Mouse (Mus musculus): ENCODE measurements around the gene Plxnd1.

Plxnd1 gene

GRCm38 (mm10) chr6:115982889-115983288 lies 11.9 kb downstream of the Plxnd1 start:
- no peak for DNase-seq (ENCODE audit: low read depth, low spot score)

GRCm38 (mm10) chr6:115978596-115978995 lies 16.2 kb downstream of the Plxnd1 start:
- no peak for DNase-seq (ENCODE audit: low read depth, low spot score)

- DNase-seq (ENCODE audit: low read depth, low spot score) = no peak
Observed at GRCm38 (mm10) chr6:115977810-115978209, 17.0 kb downstream of the Plxnd1 start.

DNA sequence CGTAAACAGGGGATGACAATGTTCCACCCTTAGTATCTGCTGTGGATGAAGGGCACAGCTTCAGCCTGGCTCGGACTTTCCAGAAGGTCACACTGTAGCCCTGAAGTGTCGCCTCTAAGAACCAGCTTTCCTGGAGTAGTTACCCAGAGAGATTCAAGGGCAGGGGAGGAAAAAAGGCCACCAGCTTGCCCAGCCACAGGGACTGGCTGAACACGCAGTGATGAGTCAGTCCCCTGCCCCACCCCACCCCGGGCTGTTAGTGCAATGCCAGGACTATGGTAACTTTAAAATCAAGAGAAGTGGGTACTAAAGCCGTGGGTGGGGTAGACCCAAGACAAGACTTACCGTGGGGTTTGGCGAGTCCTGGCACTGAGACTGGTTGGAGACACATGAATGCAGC lies 19.2 kb downstream of the Plxnd1 start:
- no peak for DNase-seq (ENCODE audit: low read depth, low spot score)

DNA sequence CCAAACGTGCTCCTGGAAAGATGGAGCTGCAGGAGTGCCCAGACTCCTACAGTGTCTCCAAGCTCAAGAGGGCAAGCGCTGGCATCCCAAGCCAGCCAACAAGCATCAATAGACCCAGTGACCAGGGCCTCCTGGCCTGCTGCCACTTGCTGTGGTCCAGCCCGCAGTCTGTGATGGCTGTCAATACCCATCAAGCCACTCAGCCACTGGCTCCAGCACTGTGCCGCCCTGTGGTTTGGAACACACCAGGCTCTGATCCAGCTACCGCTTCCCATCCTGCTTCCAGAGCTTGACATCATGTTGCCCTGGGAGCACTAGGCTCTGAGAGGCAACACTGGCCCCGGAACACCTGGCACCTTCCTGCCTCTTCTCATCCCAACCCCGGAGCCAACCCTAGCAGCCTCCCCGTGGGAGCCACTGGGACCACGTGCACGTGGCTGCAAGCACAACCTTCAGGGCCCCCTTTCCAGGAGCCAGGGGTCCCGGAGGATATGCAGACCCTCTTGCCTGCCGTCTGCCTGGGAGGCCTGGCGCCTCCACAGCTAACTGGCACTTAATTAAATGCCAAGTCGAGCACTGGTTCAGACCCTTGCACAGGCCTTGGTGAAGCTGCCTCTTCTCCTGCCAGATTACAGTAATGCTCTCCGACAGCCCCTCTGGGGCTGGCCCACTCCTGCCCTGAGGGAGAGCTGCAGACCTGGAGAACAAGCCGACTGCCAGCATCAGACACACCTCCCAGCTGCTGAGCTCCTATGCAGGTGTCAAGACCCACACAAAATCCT lies 20.7 kb downstream of the Plxnd1 start:
- DNase-seq (ENCODE audit: low read depth, low spot score) = no peak

DNA sequence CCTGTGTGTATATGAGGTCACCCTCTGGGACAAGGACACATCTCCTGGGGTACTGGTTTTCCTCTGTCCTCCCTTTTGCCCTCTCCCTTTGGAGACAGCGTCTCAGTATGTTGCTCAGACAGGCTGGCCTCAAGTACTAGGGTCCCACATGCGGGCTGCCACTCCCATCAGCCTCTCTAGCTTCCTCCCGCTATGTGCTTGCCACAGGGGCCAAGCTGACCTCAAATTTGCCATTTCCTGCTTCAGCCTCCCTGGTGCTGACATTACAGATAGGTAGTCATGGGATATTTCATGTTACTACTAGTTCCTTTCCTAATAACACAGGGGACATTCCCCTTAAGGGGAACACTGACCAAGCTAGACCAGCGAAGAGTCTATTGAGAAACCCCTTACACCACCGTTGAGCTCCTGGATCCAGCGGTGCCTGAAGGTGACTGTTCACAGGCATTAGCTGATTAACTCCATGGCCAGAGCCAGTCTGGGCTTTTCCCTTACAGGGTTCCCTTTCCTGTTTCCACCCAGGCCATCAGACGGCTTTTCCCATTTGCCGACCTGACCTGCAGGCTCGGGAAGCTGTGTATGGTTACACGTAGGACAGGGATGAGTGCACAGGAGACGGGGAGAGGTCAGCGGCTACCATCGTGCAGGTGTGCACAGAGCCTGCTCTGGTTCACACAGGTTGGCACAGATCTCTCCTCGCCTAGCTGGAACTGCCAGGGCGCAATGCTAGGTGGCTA lies 21.5 kb downstream of the Plxnd1 start:
- DNase-seq (ENCODE audit: low read depth, low spot score) = no peak

- DNase-seq (ENCODE audit: low read depth, low spot score) = no peak
Observed at GRCm38 (mm10) chr6:115972083-115972764, 22.6 kb downstream of the Plxnd1 start.

DNA sequence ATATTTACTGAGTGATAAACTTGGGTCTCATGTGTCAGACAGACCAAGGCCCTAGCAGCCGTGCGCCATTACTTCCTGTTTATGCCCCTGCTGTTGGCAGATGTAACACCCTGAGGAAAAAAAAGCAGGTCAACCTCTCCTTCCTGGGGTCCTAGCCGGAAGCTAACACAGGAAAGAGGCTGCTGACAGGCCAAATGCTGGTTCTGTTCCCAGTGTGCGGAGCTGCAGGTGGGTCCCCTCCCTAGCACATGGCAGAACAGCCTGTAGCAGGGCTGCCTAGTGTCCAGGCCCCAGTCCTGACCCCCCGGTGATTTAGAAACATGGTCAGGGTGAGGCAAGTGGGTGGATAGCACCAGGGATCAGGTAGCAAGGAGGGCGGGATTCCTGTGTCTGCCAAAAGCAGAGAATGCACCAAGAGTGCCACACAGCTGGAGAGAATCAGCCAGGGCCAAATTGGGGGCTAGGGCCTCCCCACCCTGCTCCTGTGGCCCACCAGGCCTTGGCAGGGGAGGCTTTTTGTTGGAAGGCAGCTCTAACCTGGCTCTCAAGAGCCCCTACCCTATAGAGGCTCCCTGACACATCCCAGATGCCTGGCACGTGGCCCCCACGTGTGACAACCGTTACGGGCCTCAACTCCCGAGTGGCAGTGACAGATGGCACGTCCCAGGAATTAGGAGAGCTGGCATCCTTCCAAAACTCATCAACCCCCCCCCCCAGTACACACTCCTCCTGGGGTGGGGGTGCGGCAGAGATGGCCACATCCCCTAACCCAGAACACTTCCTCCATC lies 23.3 kb downstream of the Plxnd1 start:
- no peak for DNase-seq (ENCODE audit: low read depth, low spot score)

GRCm38 (mm10) chr6:115969952-115970351 lies 24.9 kb downstream of the Plxnd1 start:
- no peak for DNase-seq (ENCODE audit: low read depth, low spot score)

- no peak for DNase-seq (ENCODE audit: low read depth, low spot score)
Observed at GRCm38 (mm10) chr6:115969103-115969502, 25.7 kb downstream of the Plxnd1 start.

- DNase-seq (ENCODE audit: low read depth, low spot score) = no peak
Observed at GRCm38 (mm10) chr6:115968700-115969099, 26.1 kb downstream of the Plxnd1 start.

GRCm38 (mm10) chr6:115968086-115968485 lies 26.7 kb downstream of the Plxnd1 start:
- no peak for DNase-seq (ENCODE audit: low read depth, low spot score)

GRCm38 (mm10) chr6:115967291-115967880 lies 27.4 kb downstream of the Plxnd1 start:
- no peak for DNase-seq (ENCODE audit: low read depth, low spot score)

DNA sequence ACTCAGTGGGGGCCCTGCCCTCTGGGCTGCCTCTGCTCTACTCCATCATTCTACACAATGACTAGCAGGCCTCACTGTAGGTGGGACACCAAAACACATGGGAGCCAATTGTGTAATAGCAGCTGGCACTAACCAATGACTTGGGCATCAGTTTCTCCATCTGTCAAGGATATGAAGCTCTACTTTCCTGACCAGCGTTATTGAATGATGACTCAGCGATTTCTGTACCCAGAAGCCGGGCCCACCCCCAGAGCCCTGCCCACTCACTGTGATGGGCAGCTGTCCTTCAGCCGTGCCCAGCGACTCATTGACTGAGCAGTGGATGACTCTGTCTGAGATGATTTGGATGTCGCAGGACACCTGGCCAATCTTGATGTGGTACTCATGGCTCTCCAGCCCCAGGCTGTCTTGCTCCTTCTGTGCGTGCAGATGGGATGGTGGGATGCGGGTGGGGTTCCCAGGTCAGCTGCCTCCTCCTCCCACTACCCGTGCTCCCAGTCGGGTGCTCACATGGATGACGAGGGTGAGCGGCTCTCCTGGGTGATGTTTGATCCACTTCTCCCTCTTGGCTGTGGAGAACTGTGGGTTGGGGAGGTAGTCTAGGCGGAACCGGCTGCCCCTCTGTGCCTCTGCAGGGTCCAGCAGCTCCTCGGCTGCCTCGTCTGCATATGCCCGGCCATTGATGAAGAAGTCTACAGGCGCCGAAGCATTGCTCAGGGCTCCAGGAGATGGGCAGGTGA lies 28.4 kb downstream of the Plxnd1 start:
- no peak for DNase-seq (ENCODE audit: low read depth, low spot score)

- DNase-seq (ENCODE audit: low read depth, low spot score) = no peak
Observed at GRCm38 (mm10) chr6:115963656-115964055, 31.1 kb downstream of the Plxnd1 start.

- no peak for DNase-seq (ENCODE audit: low read depth, low spot score)
Observed at GRCm38 (mm10) chr6:115962439-115963085, 32.2 kb downstream of the Plxnd1 start.

DNA sequence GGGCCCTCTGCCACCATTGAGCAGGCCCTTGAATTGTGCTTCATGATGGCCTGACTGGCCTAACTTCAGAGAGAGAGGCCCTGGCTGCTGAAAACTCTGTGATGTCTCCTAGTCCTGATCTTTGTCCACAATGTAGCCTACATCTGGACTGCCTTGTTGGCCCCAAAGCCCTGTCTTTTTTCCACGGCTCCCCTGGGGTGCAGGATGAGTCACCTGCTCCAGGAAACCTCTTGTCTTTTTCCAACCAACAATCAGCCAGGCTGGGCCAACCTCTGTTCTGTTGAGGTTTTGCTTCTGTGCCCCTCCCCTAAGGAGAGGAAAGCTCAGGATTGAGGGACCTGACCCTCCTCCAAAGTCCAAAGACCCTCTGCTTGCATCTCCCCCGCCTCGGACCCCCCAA lies 33.1 kb downstream of the Plxnd1 start:
- no peak for DNase-seq (ENCODE audit: low read depth, low spot score)

- no peak for DNase-seq (ENCODE audit: low read depth, low spot score)
Observed at GRCm38 (mm10) chr6:115960322-115960721, 34.5 kb downstream of the Plxnd1 start.

- no peak for DNase-seq (ENCODE audit: low read depth, low spot score)
Observed at GRCm38 (mm10) chr6:115959151-115959691, 35.6 kb downstream of the Plxnd1 start.

DNA sequence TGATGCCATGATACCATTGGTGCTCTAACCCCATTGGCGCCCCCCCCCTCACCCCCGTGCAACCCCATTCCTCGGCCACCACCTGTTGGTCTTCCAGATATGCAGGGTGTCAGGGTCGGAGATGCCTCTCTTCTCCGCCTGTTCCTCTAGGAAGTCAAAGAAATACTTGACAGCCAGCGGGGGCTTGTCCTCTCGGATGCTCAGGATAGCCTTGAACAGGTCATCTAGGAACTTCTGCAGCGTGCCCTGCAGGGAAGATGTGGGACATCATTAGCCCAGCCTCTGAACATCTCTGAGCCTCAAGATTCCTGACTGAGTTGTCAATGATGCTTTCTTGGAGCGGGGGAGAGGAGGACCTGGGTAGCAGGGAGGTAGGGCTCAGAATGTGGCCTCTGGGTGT lies 36.4 kb downstream of the Plxnd1 start:
- DNase-seq (ENCODE audit: low read depth, low spot score) = no peak

Measured in retina, postnatal 7 days (tissue).